Mouse (Mus musculus): ENCODE results near the gene Bicc1.

Gene Bicc1

GRCm38 (mm10) chr10:70939751-70940150 is 219.7 kb downstream of the Bicc1 start:
- TF ChIP-seq GATA4 (IDR thresholded peaks at IDR 0.05; ENCODE audit: insufficient replicate concordance, low read length), result no peak

- TF ChIP-seq GATA4 (IDR thresholded peaks at IDR 0.05; ENCODE audit: insufficient replicate concordance, low read length), result no peak
These were observed 222.1 kb downstream of the Bicc1 start for GRCm38 (mm10) chr10:70937450-70937849.

GRCm38 (mm10) chr10:70936008-70936407 is 223.5 kb downstream of the Bicc1 start:
- TF ChIP-seq GATA4 (IDR thresholded peaks at IDR 0.05; ENCODE audit: insufficient replicate concordance, low read length), result no peak

- no peak for TF ChIP-seq GATA4 (IDR thresholded peaks at IDR 0.05; ENCODE audit: insufficient replicate concordance, low read length)
These were observed 233.4 kb downstream of the Bicc1 start for GRCm38 (mm10) chr10:70926126-70926525.

- TF ChIP-seq GATA4 (IDR thresholded peaks at IDR 0.05; ENCODE audit: insufficient replicate concordance, low read length), result no peak
These were observed 235.2 kb downstream of the Bicc1 start for GRCm38 (mm10) chr10:70924348-70924747.

GRCm38 (mm10) chr10:70923936-70924335 is 235.6 kb downstream of the Bicc1 start:
- TF ChIP-seq GATA4 (IDR thresholded peaks at IDR 0.05; ENCODE audit: insufficient replicate concordance, low read length), result no peak

GRCm38 (mm10) chr10:70921481-70921880 is 238.0 kb downstream of the Bicc1 start:
- TF ChIP-seq GATA4 (IDR thresholded peaks at IDR 0.05; ENCODE audit: insufficient replicate concordance, low read length), result no peak

- TF ChIP-seq GATA4 (IDR thresholded peaks at IDR 0.05; ENCODE audit: insufficient replicate concordance, low read length), result no peak
These were observed 239.6 kb downstream of the Bicc1 start for GRCm38 (mm10) chr10:70919851-70920250.

- no peak for TF ChIP-seq GATA4 (IDR thresholded peaks at IDR 0.05; ENCODE audit: insufficient replicate concordance, low read length)
These were observed 240.4 kb downstream of the Bicc1 start for GRCm38 (mm10) chr10:70919031-70919663.

- TF ChIP-seq GATA4 (IDR thresholded peaks at IDR 0.05; ENCODE audit: insufficient replicate concordance, low read length), result no peak
These were observed 242.8 kb downstream of the Bicc1 start for GRCm38 (mm10) chr10:70916697-70917096.

GRCm38 (mm10) chr10:70915096-70915495 is 244.4 kb downstream of the Bicc1 start:
- TF ChIP-seq GATA4 (IDR thresholded peaks at IDR 0.05; ENCODE audit: insufficient replicate concordance, low read length), result no peak

- TF ChIP-seq GATA4 (IDR thresholded peaks at IDR 0.05; ENCODE audit: insufficient replicate concordance, low read length), result no peak
These were observed 255.6 kb downstream of the Bicc1 start for GRCm38 (mm10) chr10:70903936-70904335.

- TF ChIP-seq GATA4 (IDR thresholded peaks at IDR 0.05; ENCODE audit: insufficient replicate concordance, low read length), result no peak
These were observed 256.6 kb downstream of the Bicc1 start for GRCm38 (mm10) chr10:70902751-70903485.

GRCm38 (mm10) chr10:70901193-70901875 is 258.2 kb downstream of the Bicc1 start:
- TF ChIP-seq GATA4 (IDR thresholded peaks at IDR 0.05; ENCODE audit: insufficient replicate concordance, low read length), result no peak

GRCm38 (mm10) chr10:70895891-70896290 is 263.6 kb downstream of the Bicc1 start:
- TF ChIP-seq GATA4 (IDR thresholded peaks at IDR 0.05; ENCODE audit: insufficient replicate concordance, low read length), result no peak

- TF ChIP-seq GATA4 (IDR thresholded peaks at IDR 0.05; ENCODE audit: insufficient replicate concordance, low read length), result no peak
These were observed 281.5 kb downstream of the Bicc1 start for GRCm38 (mm10) chr10:70878046-70878445.

All from liver, adult (tissue).